Mouse (Mus musculus) intestine, embryonic 15.5 days (tissue): Measurements from ENCODE around the gene Gm36864. TPM values are rescaled to one million over a fixed set of nuclear protein-coding genes. Genes with fewer than 3 reads are reported as not detected.

Source experiments
- ATAC-seq: fragments of 200-750 bp; cut with Nextera tagmentation; 2 replicates; pipeline ENCODE4 v1.8.0; 2017; ENCODE audit warnings: moderate TSS enrichment, moderate library complexity
- H3K27ac ChIP-seq: fragments of 300-500 bp; sonication (generic); 2 replicates; pipeline ENCODE4 v1.5.1; 2015; ENCODE audit warnings: mild to moderate bottlenecking, inconsistent platforms
- H3K27me3 ChIP-seq: fragments of 300-500 bp; sonication (generic); replicated peaks from 2 replicates; pipeline ENCODE4 v1.6.1; 2015; ENCODE audit warnings: inconsistent platforms
- H3K36me3 ChIP-seq: fragments of 300-500 bp; sonication (generic); 2 replicates; pipeline ENCODE4 v1.6.1; 2015; ENCODE audit warnings: inconsistent platforms
- H3K4me1 ChIP-seq: fragments of 300-500 bp; sonication (generic); replicated peaks from 2 replicates; pipeline ENCODE4 v1.6.1; 2015; ENCODE audit warnings: inconsistent platforms
- H3K4me2 ChIP-seq: fragments of 300-500 bp; sonication (generic); replicated peaks from 2 replicates; pipeline ENCODE4 v1.6.1; 2015; ENCODE audit warnings: mild to moderate bottlenecking, inconsistent platforms
- H3K4me3 ChIP-seq: fragments of 300-500 bp; sonication (generic); replicated peaks from 2 replicates; pipeline ENCODE4 v1.5.1; 2015; ENCODE audit warnings: inconsistent platforms
- H3K9ac ChIP-seq: fragments of 300-500 bp; sonication (generic); 2 replicates; pipeline ENCODE4 v1.6.1; 2015; ENCODE audit warnings: inconsistent platforms
- H3K9me3 ChIP-seq: fragments of 300-500 bp; sonication (generic); 2 replicates; pipeline ENCODE4 v1.6.1; 2016; ENCODE audit warnings: inconsistent platforms
- WGBS: fragments of 180-500 bp; shearing (Covaris S2); methylation state at CpG from one replicate; pipeline ENCODE4 v1.1.7; 2015; 5-methylcytosine and 5-hydroxymethylcytosine counted together
- polyA plus RNA-seq: library from polyadenylated mRNA; unstranded; fragments of >200 nt; fragmentation: Nextera tagmentation; extraction: Ambion mirVana; gene quantifications from 2 replicates; pipeline ENCODE4 v1.2.1, GENCODE M21; 2015

Gm36864 gene
- polyA plus RNA-seq, 1 experiment from 2014 or later = not detected

DNA sequence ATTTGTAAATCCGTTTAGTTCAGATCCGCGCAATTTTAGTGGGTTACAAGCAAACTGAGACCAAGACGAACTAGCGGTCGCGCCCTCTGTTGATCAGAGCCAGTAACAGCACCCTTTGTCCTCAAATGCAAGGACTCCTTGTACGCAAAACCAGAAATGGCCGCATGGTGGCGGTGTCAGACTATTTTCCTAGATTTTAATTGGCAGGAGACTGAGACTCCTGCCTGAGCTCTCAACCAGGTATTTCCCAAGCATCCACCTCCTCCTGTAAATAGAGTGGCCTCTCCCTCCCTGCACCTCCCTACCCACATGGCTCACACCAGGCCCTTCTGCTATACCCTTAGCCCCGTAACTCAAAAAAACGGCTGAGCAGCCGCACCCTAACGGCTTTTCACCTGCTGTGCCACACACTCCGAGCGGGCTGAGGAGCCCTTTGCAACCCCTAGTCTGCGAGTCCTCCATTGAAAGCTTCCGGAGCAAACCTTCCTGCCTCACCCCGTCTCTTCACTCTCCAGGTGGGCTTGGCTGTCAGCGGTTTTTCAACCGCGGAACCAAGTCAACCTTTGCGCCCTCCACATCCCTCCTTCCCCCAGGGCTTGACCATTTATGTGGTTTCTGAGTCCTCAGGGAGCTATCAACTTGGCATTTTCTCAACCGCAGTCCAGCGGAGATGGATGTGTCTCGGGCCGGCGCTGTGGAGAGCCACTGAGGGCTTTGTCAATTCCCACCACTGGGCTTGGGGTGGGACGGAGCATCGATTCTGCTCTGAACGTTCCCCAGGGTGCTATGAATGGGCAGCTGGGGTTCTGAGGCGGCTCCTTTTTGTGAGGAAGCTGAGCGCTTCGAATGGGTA is 27.0 kb downstream of the Gm36864 start:
- Histone ChIP-seq H3K4me2 (peak overlapping the region; percentile 51), H3K36me3 (no peaks in the 10 kb centered on the region), H3K9ac (no peak overlapping the region), H3K9me3 (no peaks in the 10 kb centered on the region), H3K27me3 (peaks cover 6% of the 10 kb centered on the region; the same call in 1 of the 2 replicates), H3K27ac (no peak overlapping the region), H3K4me3 (peak overlapping the region; percentile 8), H3K4me1 (peaks cover 6% of the 10 kb centered on the region; the same call in 1 of the 2 replicates)
- 3% methylated on average over 34 of the region's 34 CpGs for WGBS
- peak; percentile 79 for ATAC-seq

DNA sequence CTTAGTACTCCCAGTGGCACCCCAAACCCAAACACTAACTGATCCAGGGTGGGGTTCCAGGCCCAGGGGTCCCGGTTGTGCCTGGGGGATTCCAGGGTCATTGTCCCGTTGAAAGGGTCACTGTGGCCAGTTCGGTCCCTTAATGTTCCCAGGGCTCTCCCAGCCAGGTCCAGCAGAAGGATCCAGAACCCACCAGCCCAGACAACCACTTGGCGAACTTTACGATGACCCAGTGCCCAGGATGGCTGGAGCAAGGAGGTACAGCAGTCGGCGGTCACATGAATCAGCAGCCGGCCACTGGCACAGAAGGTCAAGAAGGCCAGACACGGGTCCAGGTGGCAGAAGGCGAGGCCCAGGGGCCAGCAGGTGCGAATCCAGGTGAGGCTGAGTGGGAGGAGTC is 32.1 kb downstream of the Gm36864 start:
- no peak for ATAC-seq
- Histone ChIP-seq H3K27ac (no peak overlapping the region), H3K9me3 (no peaks in the 10 kb centered on the region), H3K27me3 (peaks cover 3% of the 10 kb centered on the region; the same call in 1 of the 2 replicates), H3K36me3 (no peaks in the 10 kb centered on the region), H3K9ac (no peak overlapping the region), H3K4me2 (no peak overlapping the region), H3K4me1 (peaks cover 3% of the 10 kb centered on the region; the same call in 1 of the 2 replicates), H3K4me3 (no peak overlapping the region)
- WGBS = 73% methylated on average over 11 of the region's 11 CpGs

DNA sequence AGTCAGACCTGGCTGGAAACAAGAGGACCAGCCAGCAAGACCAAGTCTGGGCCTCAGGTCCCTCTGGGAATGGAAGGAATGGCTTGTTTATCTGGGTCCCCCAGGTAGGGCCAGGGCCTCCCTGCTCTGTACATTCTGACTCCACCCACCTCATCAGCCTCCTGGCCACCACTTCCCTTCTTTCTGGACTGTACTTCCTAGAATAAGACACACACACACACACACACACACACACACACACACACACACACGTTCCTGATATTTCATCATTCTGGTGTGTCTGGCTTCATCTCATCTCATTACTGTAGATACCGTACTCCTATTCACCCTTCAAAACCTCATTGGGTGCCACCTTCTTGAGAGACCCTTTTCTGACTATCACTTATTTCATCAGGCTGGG is 33.4 kb downstream of the Gm36864 start:
- no peak overlapping the region for H3K27ac ChIP-seq
- H3K4me3 ChIP-seq = no peak overlapping the region
- no peaks in the 10 kb centered on the region for H3K36me3 ChIP-seq
- H3K9me3 ChIP-seq = no peaks in the 10 kb centered on the region
- no peak overlapping the region for H3K9ac ChIP-seq
- H3K27me3 ChIP-seq = 0 out of 2 replicates have a peak, but pooled peaks cover 4% of the 10 kb centered on the region
- ATAC-seq = no peak
- H3K4me2 ChIP-seq = no peak overlapping the region
- 77% methylated on average over 2 of the region's 2 CpGs for WGBS
- H3K4me1 ChIP-seq = no peaks in the 10 kb centered on the region

DNA sequence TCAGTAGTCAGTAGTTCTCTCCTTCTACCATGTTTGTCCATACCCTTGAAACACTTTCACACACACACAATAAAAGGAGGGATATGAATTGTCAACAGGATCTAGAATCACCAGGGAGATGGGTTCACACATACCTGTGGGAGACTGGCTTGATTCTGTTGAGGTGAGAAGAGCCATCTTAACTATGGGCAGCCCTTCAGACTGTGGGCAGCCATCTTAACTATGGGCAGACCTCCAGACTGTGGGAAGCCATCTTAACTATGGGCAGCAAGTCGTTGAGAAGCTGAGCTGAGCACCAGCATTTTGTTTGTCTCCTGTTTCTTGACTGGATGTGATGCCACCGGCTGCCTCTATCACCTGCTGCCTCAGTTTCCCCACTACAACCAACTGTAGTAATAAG is 35.3 kb downstream of the Gm36864 start:
- H3K27me3 ChIP-seq = 0 out of 2 replicates have a peak, but pooled peaks cover 6% of the 10 kb centered on the region
- H3K36me3 ChIP-seq = no peaks in the 10 kb centered on the region
- no peak for ATAC-seq
- H3K4me3 ChIP-seq = no peak overlapping the region
- WGBS = 79% methylated on average over 2 of the region's 2 CpGs
- no peaks in the 10 kb centered on the region for H3K4me1 ChIP-seq
- no peak overlapping the region for H3K27ac ChIP-seq
- H3K9me3 ChIP-seq = no peaks in the 10 kb centered on the region
- no peak overlapping the region for H3K9ac ChIP-seq
- H3K4me2 ChIP-seq = no peak overlapping the region

DNA sequence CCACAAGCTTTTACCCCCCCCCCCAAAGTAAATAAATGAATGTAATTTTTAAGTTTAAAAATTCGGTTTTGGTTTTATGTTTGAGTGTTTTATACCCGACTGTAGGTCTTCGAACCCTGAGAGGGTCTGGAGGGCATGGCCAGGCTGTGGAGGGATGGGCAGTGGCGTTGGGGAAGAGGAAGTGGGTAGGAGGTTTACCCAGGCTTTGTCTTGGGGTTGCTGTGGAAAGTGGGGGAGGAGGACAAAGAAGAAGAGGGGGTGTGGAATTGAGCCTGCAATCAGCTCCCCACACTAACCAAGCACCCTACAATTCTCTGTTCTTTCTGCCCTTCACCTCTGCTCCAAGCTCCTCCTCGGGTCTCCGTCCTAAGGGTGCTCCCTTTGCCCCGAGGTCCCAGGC is 36.6 kb downstream of the Gm36864 start:
- Histone ChIP-seq H3K4me2 (no peak overlapping the region), H3K27ac (no peak overlapping the region), H3K4me3 (no peak overlapping the region), H3K9ac (no peak overlapping the region), H3K9me3 (no peaks in the 10 kb centered on the region), H3K4me1 (no peaks in the 10 kb centered on the region), H3K27me3 (0 out of 2 replicates have a peak, but pooled peaks cover 6% of the 10 kb centered on the region), H3K36me3 (no peaks in the 10 kb centered on the region)
- no peak for ATAC-seq
- WGBS = 87% methylated on average over 7 of the region's 7 CpGs

DNA sequence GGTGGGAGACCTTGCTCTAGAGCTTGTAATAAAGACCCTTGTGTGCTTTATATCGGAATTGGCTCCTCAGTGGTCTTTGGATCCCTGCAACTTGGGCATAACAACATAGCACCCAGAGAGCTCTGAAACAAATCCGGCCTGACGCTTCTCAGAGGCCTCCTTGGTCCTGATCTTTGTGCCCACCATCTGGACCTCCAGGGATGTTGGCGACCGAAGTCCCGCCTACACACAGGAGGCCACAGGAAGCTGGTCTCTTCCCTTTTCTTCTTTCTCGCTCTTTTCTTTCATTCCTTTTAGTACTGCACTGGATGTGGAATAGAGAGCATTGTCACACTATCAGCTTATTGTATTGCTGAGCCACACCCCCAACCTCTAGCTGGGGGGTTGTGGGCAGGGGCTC is 37.5 kb downstream of the Gm36864 start:
- no peak for ATAC-seq
- 69% methylated on average over 7 of the region's 7 CpGs for WGBS
- Histone ChIP-seq H3K27ac (no peak overlapping the region), H3K4me1 (no peaks in the 10 kb centered on the region), H3K4me2 (no peak overlapping the region), H3K36me3 (no peaks in the 10 kb centered on the region), H3K9ac (no peak overlapping the region), H3K27me3 (0 out of 2 replicates have a peak, but pooled peaks cover 6% of the 10 kb centered on the region), H3K4me3 (no peak overlapping the region), H3K9me3 (no peaks in the 10 kb centered on the region)

DNA sequence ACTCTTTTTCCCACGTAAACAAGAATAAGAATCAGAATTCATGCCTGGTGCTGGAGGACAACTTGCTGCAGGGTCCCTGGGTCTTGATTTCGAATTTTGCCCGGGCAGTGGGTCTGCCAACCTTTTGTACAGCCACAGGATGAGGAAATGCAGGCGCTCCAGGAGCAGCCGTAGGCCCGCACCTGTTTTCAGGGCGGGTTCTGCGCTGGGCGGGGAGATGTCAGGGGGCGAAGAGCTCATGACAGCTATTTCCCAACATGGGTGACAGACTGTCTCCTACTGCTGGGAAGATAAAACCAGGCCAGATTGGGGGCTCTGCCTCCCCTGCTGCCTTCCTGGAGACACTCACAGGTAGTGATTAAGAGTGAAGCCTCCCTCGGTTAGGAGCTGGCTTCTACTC is 38.1 kb downstream of the Gm36864 start:
- H3K27me3 ChIP-seq = 0 out of 2 replicates have a peak, but pooled peaks cover 6% of the 10 kb centered on the region
- ATAC-seq = no peak
- WGBS = 29% methylated on average over 11 of the region's 11 CpGs
- no peaks in the 10 kb centered on the region for H3K36me3 ChIP-seq
- H3K4me3 ChIP-seq = no peak overlapping the region
- H3K4me2 ChIP-seq = no peak overlapping the region
- no peak overlapping the region for H3K27ac ChIP-seq
- H3K9me3 ChIP-seq = no peaks in the 10 kb centered on the region
- H3K4me1 ChIP-seq = no peaks in the 10 kb centered on the region
- H3K9ac ChIP-seq = no peak overlapping the region

DNA sequence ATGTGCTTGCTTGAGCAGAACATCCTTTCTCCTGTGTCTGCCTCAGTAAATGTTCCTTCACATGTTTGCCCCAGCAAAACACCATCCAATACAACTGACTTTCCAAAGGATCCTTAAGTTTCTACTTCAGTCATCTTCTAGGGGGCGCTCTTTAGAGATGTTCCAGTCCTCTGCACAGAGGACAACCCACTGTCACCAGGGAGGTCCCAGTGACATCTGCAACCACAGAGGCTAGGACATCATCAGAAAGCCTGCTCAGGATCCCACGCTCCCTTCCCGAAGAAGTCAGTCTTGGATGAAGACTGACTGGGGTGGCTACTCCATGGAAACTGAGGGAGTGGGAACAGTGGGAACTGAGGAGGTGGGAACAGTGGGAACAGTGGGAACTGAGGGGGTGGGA is 39.6 kb downstream of the Gm36864 start:
- no peaks in the 10 kb centered on the region for H3K4me1 ChIP-seq
- H3K9me3 ChIP-seq = no peaks in the 10 kb centered on the region
- no peak overlapping the region for H3K27ac ChIP-seq
- 0 out of 2 replicates have a peak, but pooled peaks cover 6% of the 10 kb centered on the region for H3K27me3 ChIP-seq
- no peak overlapping the region for H3K4me3 ChIP-seq
- 77% methylated on average over 3 of the region's 3 CpGs for WGBS
- no peak overlapping the region for H3K4me2 ChIP-seq
- ATAC-seq = no peak
- no peak overlapping the region for H3K9ac ChIP-seq
- no peaks in the 10 kb centered on the region for H3K36me3 ChIP-seq

DNA sequence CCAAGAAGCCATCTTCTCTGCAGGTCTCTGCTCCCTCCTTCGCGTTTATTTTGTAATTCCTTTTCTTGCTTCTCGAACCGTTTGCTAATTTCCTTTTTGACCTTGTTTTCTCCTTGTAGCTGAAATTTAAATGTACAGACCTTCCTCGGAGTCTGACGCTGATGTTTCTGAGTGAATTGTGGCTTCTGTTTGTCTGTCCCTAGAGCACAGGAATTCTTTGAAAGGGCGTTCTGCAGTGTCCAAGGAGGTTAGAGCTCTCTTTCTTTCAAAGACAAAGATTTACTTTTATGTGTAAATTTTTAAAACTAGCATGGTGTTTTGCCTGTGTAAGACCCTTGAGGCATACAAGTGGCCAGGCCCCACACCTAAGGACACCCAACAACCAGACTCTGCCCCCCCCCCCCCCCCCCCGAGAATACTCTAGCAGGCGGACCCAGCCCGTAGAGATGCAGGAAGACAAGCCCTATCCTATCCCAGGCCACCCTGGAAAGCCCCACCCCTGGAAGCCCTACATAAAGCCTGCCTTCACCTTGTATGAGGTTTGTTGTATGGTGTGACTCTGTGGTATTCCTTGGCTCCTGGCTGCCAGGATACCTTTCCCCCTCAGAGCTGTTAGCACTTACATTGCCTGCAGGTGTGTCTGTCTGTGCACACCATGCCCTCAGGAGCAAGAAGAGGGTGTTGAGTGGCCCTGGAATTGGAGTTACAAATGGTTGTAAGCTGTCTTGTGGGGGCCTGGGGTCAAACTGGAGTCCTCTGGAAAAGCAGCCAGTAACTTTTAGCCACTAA is 40.7 kb downstream of the Gm36864 start:
- 73% methylated on average over 10 of the region's 10 CpGs for WGBS
- H3K9me3 ChIP-seq = no peaks in the 10 kb centered on the region

DNA sequence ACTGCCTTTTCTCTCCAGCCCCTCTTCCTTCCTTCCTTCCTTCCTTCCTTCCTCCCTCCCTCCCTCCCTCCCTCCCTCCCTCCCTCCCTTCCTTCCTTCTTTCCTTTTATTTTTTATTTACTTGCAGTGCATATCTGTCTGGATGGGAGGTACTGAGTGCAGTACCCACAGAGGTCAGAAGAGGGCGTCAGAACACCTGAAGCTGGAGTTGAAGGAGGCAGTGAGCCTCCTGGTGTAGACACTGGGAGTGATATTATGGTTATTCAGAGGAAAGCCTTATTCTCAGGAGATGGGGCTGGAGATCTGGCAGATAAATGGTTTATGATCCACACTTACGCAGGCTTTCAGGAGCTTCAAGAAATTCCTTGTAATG is 41.3 kb downstream of the Gm36864 start:
- Histone ChIP-seq H3K27me3 (0 out of 2 replicates have a peak, but pooled peaks cover 6% of the 10 kb centered on the region), H3K9me3 (no peaks in the 10 kb centered on the region), H3K9ac (no peak overlapping the region), H3K4me3 (no peak overlapping the region), H3K4me1 (no peaks in the 10 kb centered on the region), H3K4me2 (no peak overlapping the region), H3K36me3 (no peaks in the 10 kb centered on the region), H3K27ac (no peak overlapping the region)
- 44% methylated on average over 2 of the region's 2 CpGs for WGBS
- ATAC-seq = no peak

More for the DNA sequence above, 40.7 kb downstream of the Gm36864 start:
- Histone ChIP-seq H3K9ac (no peak overlapping the region), H3K27ac (no peak overlapping the region), H3K4me1 (no peaks in the 10 kb centered on the region), H3K27me3 (0 out of 2 replicates have a peak, but pooled peaks cover 6% of the 10 kb centered on the region), H3K4me3 (no peak overlapping the region), H3K36me3 (no peaks in the 10 kb centered on the region), H3K4me2 (no peak overlapping the region)
- ATAC-seq = no peak

DNA sequence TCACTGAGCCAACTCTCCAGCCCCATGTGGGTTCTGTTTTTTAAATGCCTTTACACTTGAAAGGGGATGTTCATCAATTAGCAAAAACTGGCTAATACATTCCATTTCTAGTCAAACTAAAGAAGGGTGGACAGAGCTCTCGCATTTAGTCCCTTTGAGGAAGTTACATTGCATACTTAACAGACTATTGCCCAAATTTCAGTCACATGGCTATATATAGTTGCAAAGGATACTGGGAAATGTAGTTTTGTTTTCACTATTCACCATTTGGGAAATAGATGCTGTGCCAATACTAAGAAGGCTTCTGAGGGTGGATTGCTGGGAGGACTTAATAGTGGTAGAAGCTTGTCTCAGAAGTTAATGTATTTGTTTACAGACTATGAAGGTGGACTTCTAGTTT is 45.0 kb downstream of the Gm36864 start:
- no peak for ATAC-seq
- H3K36me3 ChIP-seq = no peaks in the 10 kb centered on the region
- WGBS = 63% methylated on average over 1 of the region's 1 CpGs
- H3K9ac ChIP-seq = no peak overlapping the region
- no peaks in the 10 kb centered on the region for H3K9me3 ChIP-seq
- no peak overlapping the region for H3K27ac ChIP-seq
- H3K27me3 ChIP-seq = no peaks in the 10 kb centered on the region
- no peak overlapping the region for H3K4me2 ChIP-seq
- no peaks in the 10 kb centered on the region for H3K4me1 ChIP-seq
- no peak overlapping the region for H3K4me3 ChIP-seq

DNA sequence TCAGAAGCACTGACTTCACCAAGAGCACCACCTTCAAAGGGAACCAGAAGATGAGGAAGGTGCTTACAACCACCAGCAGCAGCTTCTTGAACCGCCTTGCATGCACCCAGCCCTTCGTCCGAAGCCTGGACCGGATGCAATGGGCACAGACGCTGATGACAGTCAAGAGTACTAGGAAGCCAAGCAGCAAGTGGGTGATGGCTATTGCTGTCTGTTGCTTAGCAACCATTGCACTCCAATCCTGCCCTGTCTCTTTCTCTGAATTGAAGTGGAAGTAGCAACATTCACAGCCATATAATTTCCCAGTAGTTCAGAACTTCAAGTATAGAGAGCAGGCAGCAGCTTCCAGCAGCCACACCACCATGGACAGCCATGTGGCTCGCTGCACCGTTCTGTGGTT is 45.6 kb downstream of the Gm36864 start:
- H3K27me3 ChIP-seq = no peaks in the 10 kb centered on the region
- H3K4me2 ChIP-seq = no peak overlapping the region
- no peaks in the 10 kb centered on the region for H3K36me3 ChIP-seq
- no peak overlapping the region for H3K9ac ChIP-seq
- no peaks in the 10 kb centered on the region for H3K4me1 ChIP-seq
- H3K9me3 ChIP-seq = no peaks in the 10 kb centered on the region
- no peak overlapping the region for H3K27ac ChIP-seq
- no peak for ATAC-seq
- H3K4me3 ChIP-seq = no peak overlapping the region
- 78% methylated on average over 7 of the region's 7 CpGs for WGBS
